Mouse (Mus musculus): ENCODE data around the gene Aup1. TPM values are rescaled to one million over a fixed set of nuclear protein-coding genes. Genes with fewer than 3 reads are reported as not detected.

Aup1 gene
- polyA plus RNA-seq, 1 experiment from 2014 or later: 148 TPM

GRCm38 (mm10) chr6:83098411-83098810 lies 44.1 kb downstream of the Aup1 start:
- no peaks in the 10 kb centered on the region for H3K36me3 ChIP-seq (ENCODE audit: control insufficient read depth, insufficient read depth)
- H3K9ac ChIP-seq (ENCODE audit: low read length): no peak overlapping the region
- peaks cover 6% of the 10 kb centered on the region for H3K27me3 ChIP-seq (ENCODE audit: control insufficient read depth, insufficient read depth, low read length)
- H3K4me2 ChIP-seq (ENCODE audit: low read depth, low read length): no peak overlapping the region
- H3K4me3 ChIP-seq (ENCODE audit: low read length): no peak overlapping the region
- 67% methylated on average over 2 of the region's 2 CpGs for WGBS
- peaks cover 16% of the 10 kb centered on the region for H3K4me1 ChIP-seq (ENCODE audit: control insufficient read depth, insufficient read depth, low read length)
- no peak overlapping the region for H3K27ac ChIP-seq (ENCODE audit: low read length)
- ATAC-seq (replicated peaks; ENCODE audit: extremely low read depth, insufficient read depth, low FRiP score): no peak
- no peaks in the 10 kb centered on the region for H3K9me3 ChIP-seq (replicated peaks; ENCODE audit: control insufficient read depth, low read length)

GRCm38 (mm10) chr6:83101316-83101687 lies 47.0 kb downstream of the Aup1 start, which contains the start of the genes Ccdc142 and Gm42688:
Gene Ccdc142, plus strand, starts transcription at chr6:83101601.
Gene Gm42688, plus strand, starts transcription at chr6:83101617.
- Histone ChIP-seq H3K27me3 (ENCODE audit: control insufficient read depth, insufficient read depth, low read length) (peaks cover 3% of the 10 kb centered on the region), H3K27ac (ENCODE audit: low read length) (peak within 1 kb of the TSS; percentile 87), H3K4me1 (ENCODE audit: control insufficient read depth, insufficient read depth, low read length) (peaks cover 17% of the 10 kb centered on the region), H3K9ac (ENCODE audit: low read length) (peak within 1 kb of the TSS; percentile 92), H3K4me2 (ENCODE audit: low read depth, low read length) (peak within 1 kb of the TSS; percentile 97), H3K4me3 (ENCODE audit: low read length) (peak within 1 kb of the TSS; percentile 81), H3K9me3 (replicated peaks; ENCODE audit: control insufficient read depth, low read length) (no peaks in the 10 kb centered on the region), H3K36me3 (ENCODE audit: control insufficient read depth, insufficient read depth) (no peaks in the 10 kb centered on the region)
- peak; percentile 86 for ATAC-seq (replicated peaks; ENCODE audit: extremely low read depth, insufficient read depth, low FRiP score)
- under 1% methylated on average over 25 of the region's 25 CpGs for WGBS

- H3K4me2 ChIP-seq (ENCODE audit: low read depth, low read length): peak overlapping the region; percentile 97
- peak overlapping the region; percentile 81 for H3K4me3 ChIP-seq (ENCODE audit: low read length)
- H3K9me3 ChIP-seq (replicated peaks; ENCODE audit: control insufficient read depth, low read length): no peaks in the 10 kb centered on the region
- peak overlapping the region; percentile 92 for H3K9ac ChIP-seq (ENCODE audit: low read length)
- peak; percentile 79 for ATAC-seq (replicated peaks; ENCODE audit: extremely low read depth, insufficient read depth, low FRiP score)
- peak overlapping the region; percentile 87 for H3K27ac ChIP-seq (ENCODE audit: low read length)
- no peaks in the 10 kb centered on the region for H3K36me3 ChIP-seq (ENCODE audit: control insufficient read depth, insufficient read depth)
- peaks cover 3% of the 10 kb centered on the region for H3K27me3 ChIP-seq (ENCODE audit: control insufficient read depth, insufficient read depth, low read length)
- under 1% methylated on average over 72 of the region's 74 CpGs for WGBS
- peaks cover 17% of the 10 kb centered on the region for H3K4me1 ChIP-seq (ENCODE audit: control insufficient read depth, insufficient read depth, low read length)
These were observed 47.6 kb downstream of the Aup1 start for GRCm38 (mm10) chr6:83101688-83102556.

- no peaks in the 10 kb centered on the region for H3K9me3 ChIP-seq (replicated peaks; ENCODE audit: control insufficient read depth, low read length)
- H3K36me3 ChIP-seq (ENCODE audit: control insufficient read depth, insufficient read depth): no peaks in the 10 kb centered on the region
- H3K4me1 ChIP-seq (ENCODE audit: control insufficient read depth, insufficient read depth, low read length): peaks cover 20% of the 10 kb centered on the region
- no peak overlapping the region for H3K4me3 ChIP-seq (ENCODE audit: low read length)
- WGBS: 60% methylated on average over 11 of the region's 11 CpGs
- H3K27ac ChIP-seq (ENCODE audit: low read length): no peak overlapping the region
- no peak for ATAC-seq (replicated peaks; ENCODE audit: extremely low read depth, insufficient read depth, low FRiP score)
- peak overlapping the region; percentile 92; the same call in 1 of the 2 replicates for H3K9ac ChIP-seq (ENCODE audit: low read length)
- no peak overlapping the region for H3K4me2 ChIP-seq (ENCODE audit: low read depth, low read length)
- H3K27me3 ChIP-seq (ENCODE audit: control insufficient read depth, insufficient read depth, low read length): peaks cover 3% of the 10 kb centered on the region
These were observed 48.9 kb downstream of the Aup1 start for GRCm38 (mm10) chr6:83103130-83103650.

GRCm38 (mm10) chr6:83104158-83104557 lies 49.8 kb downstream of the Aup1 start:
- H3K9ac ChIP-seq (ENCODE audit: low read length): no peak overlapping the region
- H3K27me3 ChIP-seq (ENCODE audit: control insufficient read depth, insufficient read depth, low read length): no peaks in the 10 kb centered on the region
- H3K36me3 ChIP-seq (ENCODE audit: control insufficient read depth, insufficient read depth): no peaks in the 10 kb centered on the region
- H3K4me1 ChIP-seq (ENCODE audit: control insufficient read depth, insufficient read depth, low read length): peaks cover 23% of the 10 kb centered on the region
- ATAC-seq (replicated peaks; ENCODE audit: extremely low read depth, insufficient read depth, low FRiP score): no peak
- no peak overlapping the region for H3K4me3 ChIP-seq (ENCODE audit: low read length)
- H3K9me3 ChIP-seq (replicated peaks; ENCODE audit: control insufficient read depth, low read length): no peaks in the 10 kb centered on the region
- H3K4me2 ChIP-seq (ENCODE audit: low read depth, low read length): no peak overlapping the region
- H3K27ac ChIP-seq (ENCODE audit: low read length): no peak overlapping the region
- 76% methylated on average over 4 of the region's 4 CpGs for WGBS

MicroRNA genes within 50 kb of the gene (microRNA counts, 519-probe panel; counts per million panel counts)
- microRNA mmu-miR-3470a+mmu-miR-3470b: 1,946 counts per million, percentile 19 among the panel's probes with 10 or more counts

Small RNAs within 50 kb of the gene (microRNA-seq; reads per million reads assigned to microRNA genes)
- gene Mir3470a: not detected
- gene Mir7040: not detected

Other genes starting within 250 kb of the Aup1 start
- 0.53 and 1.2 TPM in 2 replicates for gene Sema4f, start 114.8 kb upstream of the Aup1 start, polyA plus RNA-seq (2015; fragmentation: Nextera tagmentation; extraction: Ambion mirVana)
- gene M1ap, start 107.6 kb upstream of the Aup1 start, polyA plus RNA-seq (2015; fragmentation: Nextera tagmentation; extraction: Ambion mirVana): 0.69 and 0.71 TPM in 2 replicates
- gene Dok1, start 21.1 kb upstream of the Aup1 start, polyA plus RNA-seq (2015; fragmentation: Nextera tagmentation; extraction: Ambion mirVana): 8.5 and 9.5 TPM in 2 replicates
- gene Loxl3, start 20.3 kb upstream of the Aup1 start, polyA plus RNA-seq (2015; fragmentation: Nextera tagmentation; extraction: Ambion mirVana): 8.0 and 8.3 TPM in 2 replicates
- gene Htra2, start 752 bp downstream of the Aup1 start, polyA plus RNA-seq (2015; fragmentation: Nextera tagmentation; extraction: Ambion mirVana): 81.8 and 94.5 TPM in 2 replicates
- 0.57 and 0.75 TPM in 2 replicates for gene Dqx1, start 3.3 kb downstream of the Aup1 start, polyA plus RNA-seq (2015; fragmentation: Nextera tagmentation; extraction: Ambion mirVana)
- 0.27 and 0.45 TPM in 2 replicates for gene Tlx2, start 15.8 kb downstream of the Aup1 start, polyA plus RNA-seq (2015; fragmentation: Nextera tagmentation; extraction: Ambion mirVana)
- 16.6 and 18.0 TPM in 2 replicates for gene Pcgf1, start 23.3 kb downstream of the Aup1 start, polyA plus RNA-seq (2015; fragmentation: Nextera tagmentation; extraction: Ambion mirVana)
- gene Lbx2, start 31.8 kb downstream of the Aup1 start, polyA plus RNA-seq (2015; fragmentation: Nextera tagmentation; extraction: Ambion mirVana): 0.35 and 0.40 TPM in 2 replicates
- 2.0 and 2.6 TPM in 2 replicates for gene Ccdc142, start 47.1 kb downstream of the Aup1 start, polyA plus RNA-seq (2015; fragmentation: Nextera tagmentation; extraction: Ambion mirVana)
- gene Gm42688, start 47.1 kb downstream of the Aup1 start, polyA plus RNA-seq (2015; fragmentation: Nextera tagmentation; extraction: Ambion mirVana): 1.9 and 2.2 TPM in 2 replicates
- gene Mrpl53, start 54.5 kb downstream of the Aup1 start, polyA plus RNA-seq (2015; fragmentation: Nextera tagmentation; extraction: Ambion mirVana): 165 and 169 TPM in 2 replicates
- gene Mogs, start 61.0 kb downstream of the Aup1 start, polyA plus RNA-seq (2015; fragmentation: Nextera tagmentation; extraction: Ambion mirVana): 14.0 and 23.9 TPM in 2 replicates
- gene Wbp1, start 67.0 kb downstream of the Aup1 start, polyA plus RNA-seq (2015; fragmentation: Nextera tagmentation; extraction: Ambion mirVana): 96.1 and 98.3 TPM in 2 replicates
- gene Ino80b, start 70.9 kb downstream of the Aup1 start, polyA plus RNA-seq (2015; fragmentation: Nextera tagmentation; extraction: Ambion mirVana): 7.4 and 8.1 TPM in 2 replicates
- 21.1 and 26.0 TPM in 2 replicates for gene Rtkn, start 80.9 kb downstream of the Aup1 start, polyA plus RNA-seq (2015; fragmentation: Nextera tagmentation; extraction: Ambion mirVana)
- 3.8 and 5.4 TPM in 2 replicates for gene Wdr54, start 101.9 kb downstream of the Aup1 start, polyA plus RNA-seq (2015; fragmentation: Nextera tagmentation; extraction: Ambion mirVana)
- 1.5 and 2.2 TPM in 2 replicates for gene 1700003E16Rik, start 101.9 kb downstream of the Aup1 start, polyA plus RNA-seq (2015; fragmentation: Nextera tagmentation; extraction: Ambion mirVana)
- 76.9 and 78.1 TPM in 2 replicates for gene Dctn1, start 111.4 kb downstream of the Aup1 start, polyA plus RNA-seq (2015; fragmentation: Nextera tagmentation; extraction: Ambion mirVana)
- 0.17 and 0.50 TPM in 2 replicates for gene Slc4a5, start 165.3 kb downstream of the Aup1 start, polyA plus RNA-seq (2015; fragmentation: Nextera tagmentation; extraction: Ambion mirVana)

All from heart, embryonic 16.5 days (tissue).